Mouse (Mus musculus) kidney, postnatal 4 days (tissue): Measurements from ENCODE around the gene Kcnmb1.

Experiments used
- DNase-seq, 2 experiments: peaks; one replicate each; pipeline ENCODE4 v3.0.0; 2021; ENCODE audit warnings: mixed read lengths in 2 of 2

Kcnmb1 gene

DNA sequence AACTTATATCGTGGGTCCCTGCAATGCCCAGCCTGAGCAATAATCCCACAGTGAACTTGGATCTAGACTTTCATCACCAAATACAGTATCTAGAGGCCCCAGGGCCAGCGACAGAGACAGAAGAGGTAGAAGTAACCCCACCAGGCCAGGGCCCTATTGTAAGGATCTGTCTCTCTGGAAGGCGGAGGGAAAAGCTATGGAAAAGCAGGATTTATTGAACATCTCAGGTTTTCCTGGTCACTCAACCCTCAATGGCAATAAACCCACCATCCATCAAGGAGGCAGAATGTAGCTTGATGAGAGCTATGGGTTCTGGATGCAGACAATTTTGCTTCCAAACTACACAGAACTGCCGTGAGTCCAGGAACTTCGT is 39.8 kb downstream of the Kcnmb1 start:
- DNase-seq = no peak

DNA sequence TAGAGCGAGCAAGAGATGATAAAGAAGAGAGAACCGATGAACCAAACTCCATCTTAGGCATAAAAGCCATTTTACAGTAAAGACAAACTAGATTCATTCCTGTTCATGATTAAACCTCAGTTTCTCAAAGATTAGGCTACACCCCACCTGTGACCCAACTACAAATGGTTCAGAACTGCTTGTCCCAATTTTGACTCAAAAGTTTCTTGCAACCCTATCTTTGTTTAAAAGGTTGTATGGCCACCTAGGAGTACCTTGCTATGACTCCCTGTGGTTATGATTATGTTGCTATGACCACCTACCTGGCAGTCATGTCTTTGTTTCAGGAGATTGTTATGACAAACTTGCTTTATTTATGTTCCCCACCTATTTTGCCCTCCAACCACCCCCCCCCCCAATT is 44.8 kb downstream of the Kcnmb1 start:
- DNase-seq = no peak

DNA sequence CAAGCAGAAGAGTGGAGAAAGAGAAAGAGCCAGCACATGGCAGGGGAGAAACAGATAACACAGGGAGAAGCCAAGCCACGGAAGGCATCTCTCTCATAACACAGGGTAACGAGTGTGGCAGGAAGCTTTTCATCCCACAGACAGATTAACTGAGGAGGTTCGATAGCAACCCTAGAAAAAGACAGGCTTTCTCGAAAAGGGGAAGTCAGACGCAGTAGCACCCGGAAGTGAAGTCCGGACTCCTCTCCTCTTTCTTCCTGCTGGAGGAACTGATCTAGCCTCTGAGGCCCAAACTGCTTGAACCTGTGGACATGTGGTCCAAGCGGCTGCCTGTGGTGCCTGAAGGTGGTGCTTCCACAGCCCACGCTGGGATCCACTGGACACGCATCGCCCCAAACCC is 45.4 kb downstream of the Kcnmb1 start:
- DNase-seq = no peak

DNA sequence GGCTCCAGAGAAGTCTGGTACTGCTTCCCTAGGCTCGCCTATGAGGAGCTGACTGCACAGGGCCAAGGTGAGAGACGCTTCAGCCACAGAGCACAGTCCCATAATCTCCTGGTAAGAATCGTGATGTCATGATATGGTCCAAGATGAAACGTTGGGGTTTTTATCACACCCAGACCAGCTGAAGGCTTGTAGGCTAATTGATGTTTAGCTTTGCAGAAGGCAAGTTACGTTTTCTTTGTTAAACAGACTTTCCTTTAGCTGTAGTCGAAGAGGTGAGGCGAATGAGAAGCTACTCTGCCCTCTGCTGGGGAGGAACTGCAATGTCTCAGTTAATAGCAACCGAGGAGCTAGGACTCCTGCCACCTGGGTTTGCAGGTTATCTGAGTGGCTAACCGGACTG is 45.9 kb downstream of the Kcnmb1 start:
- peak; percentile 64 to 73 for DNase-seq

DNA sequence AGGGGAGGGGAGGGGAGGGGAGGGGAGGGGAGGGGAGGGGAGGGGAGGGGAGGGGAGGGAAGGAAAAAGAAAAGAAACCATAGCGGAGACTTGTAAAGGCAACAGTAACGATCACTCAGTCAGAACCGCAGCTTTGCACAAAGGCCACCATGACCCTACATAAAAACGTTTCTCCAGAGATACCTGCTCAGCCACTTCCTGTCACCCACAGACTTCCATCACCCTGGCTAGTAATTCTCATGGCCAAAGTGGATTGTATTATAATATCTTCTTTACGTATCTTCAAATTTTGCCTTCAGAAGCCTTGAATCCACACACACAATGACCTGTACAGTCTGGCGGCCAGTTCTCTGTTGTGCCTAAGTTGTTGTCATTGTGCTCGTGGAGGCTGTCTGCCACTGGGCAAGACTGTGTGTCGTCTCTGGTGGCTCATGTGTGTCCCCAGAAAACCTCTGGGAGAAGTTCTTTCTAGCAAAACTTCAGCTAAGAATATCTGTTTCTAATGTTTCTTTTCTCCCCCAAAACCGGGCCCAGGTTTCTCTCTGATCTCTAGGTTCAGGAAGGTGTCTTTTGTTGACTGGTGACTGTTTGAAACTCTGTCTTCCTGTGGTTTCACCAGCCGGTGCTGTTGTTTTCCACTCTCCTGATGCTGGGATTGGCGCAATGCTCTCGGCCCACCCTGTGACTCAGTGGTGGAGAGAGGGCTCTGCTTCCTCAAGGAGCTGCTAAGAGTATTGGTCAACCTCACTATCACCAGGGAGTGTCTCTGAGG is 46.7 kb downstream of the Kcnmb1 start:
- DNase-seq = no peak

DNA sequence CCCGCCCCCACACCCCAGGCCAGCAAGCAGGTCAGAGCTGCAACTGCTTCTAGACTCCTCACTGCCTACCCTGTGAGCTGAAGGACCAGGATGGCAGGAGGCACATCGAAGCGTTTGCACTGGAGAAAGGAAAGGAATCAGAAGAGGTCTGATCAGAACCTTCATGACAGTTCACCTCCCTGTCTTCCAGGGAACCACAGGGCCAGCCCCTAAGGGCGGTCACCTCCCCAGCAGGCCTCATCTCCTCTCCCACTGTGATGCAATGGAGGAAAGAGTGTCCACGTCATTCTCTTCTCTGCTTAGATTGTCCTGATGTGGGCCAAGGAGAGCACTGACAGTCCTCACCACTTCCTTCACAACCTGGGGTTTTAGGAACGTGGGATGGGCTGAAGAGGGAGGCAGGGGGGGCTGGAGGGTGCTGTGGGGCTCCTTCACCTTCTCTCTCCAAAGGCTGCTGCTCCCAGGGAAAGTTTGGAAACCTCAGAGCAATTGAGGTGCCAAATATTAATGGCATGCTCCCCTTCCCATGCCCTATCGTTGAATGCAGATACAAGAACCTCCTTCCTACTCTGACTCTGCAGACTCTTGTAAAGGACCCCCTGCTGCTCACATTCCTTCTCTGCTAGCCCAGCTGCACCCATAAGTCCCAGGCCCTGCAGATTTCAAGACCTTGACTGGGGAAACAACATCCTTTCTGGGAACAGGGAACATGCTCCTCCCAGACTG is 47.5 kb downstream of the Kcnmb1 start:
- DNase-seq = no peak

DNA sequence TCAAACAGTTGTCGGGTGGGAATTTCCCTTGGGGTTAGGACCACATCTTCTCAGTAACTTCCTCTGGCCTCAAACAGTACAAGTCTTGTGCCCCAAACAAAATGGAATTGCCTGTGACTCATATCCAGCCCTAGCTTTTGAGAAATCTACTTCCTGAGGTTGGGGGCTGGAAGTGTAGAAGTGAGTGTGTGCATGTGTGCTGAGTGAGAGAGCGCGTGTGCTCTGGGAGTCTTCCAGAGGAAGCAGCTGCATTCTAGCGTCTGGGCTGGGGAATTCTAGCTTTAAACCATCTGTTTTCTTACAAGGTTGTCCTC is 48.0 kb downstream of the Kcnmb1 start:
- DNase-seq = peak; percentile 46 to 55

DNA sequence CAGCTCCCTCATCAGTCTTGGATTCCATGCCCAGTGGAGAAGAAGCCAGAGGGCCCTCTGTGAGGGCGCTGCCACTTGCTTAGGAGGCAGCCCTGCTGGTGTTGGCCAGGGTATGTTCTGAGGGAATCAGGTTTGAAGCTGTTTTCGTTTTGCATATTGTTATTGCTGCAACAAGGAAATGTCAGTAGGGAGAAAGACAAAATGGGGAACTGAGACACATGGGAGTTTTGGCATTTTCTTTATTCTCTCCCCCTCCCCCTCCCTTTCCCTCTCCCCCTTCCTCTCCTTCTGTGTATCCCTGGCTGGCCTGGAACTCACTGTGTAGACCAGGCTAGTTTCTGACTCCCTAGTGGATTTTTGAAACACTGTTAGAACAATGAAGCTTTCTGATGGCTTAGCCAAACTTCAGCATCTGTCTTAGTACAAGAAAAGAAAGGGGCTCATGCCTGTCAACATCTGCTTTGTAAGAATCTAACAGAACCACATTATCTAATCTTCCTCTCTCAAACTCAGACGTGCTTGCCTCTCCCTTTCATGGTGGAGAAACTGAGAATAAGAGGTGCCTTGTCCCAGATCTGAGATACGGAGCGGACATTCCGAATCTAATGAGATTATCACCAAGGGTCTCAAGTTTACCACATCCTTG is 49.3 kb downstream of the Kcnmb1 start:
- DNase-seq = no peak
